Mouse (Mus musculus): ENCODE results near the gene Oxnad1. TPM values are rescaled to one million over a fixed set of nuclear protein-coding genes. Genes with fewer than 3 reads are reported as not detected.

The Oxnad1 gene
- 10 to 100 TPM; 17.8 to 19.9 TPM for total RNA-seq (2021)

- DNase-seq, result no peak
- intact Hi-C loops (cut with DNase I), result no loop called here
Observed at GRCm38 (mm10) chr14:32084761-32085485, at the start of gene Oxnad1. Oxnad1 (plus strand) TSS chr14:32085374.

GRCm38 (mm10) chr14:32036482-32036881 is 48.7 kb upstream of the Oxnad1 start:
- no peak for DNase-seq
- intact Hi-C loops (cut with DNase I), result no loop called here

- intact Hi-C loops (cut with DNase I), result no loop called here
- no peak for DNase-seq
Observed at GRCm38 (mm10) chr14:32037661-32038252, 47.4 kb upstream of the Oxnad1 start.

GRCm38 (mm10) chr14:32042108-32042507 is 43.1 kb upstream of the Oxnad1 start:
- intact Hi-C loops (cut with DNase I), result no loop called here
- no peak for DNase-seq

- intact Hi-C loops (cut with DNase I), result no loop called here
- DNase-seq, result no peak
Observed at GRCm38 (mm10) chr14:32046357-32046756, 38.8 kb upstream of the Oxnad1 start.

- DNase-seq, result no peak
- intact Hi-C loops (cut with DNase I), result no loop called here
Observed at GRCm38 (mm10) chr14:32050171-32050570, 35.0 kb upstream of the Oxnad1 start.

GRCm38 (mm10) chr14:32053895-32054294 is 31.3 kb upstream of the Oxnad1 start:
- no peak for DNase-seq
- intact Hi-C loops (cut with DNase I), result no loop called here

GRCm38 (mm10) chr14:32054788-32055187 is 30.4 kb upstream of the Oxnad1 start:
- intact Hi-C loops (cut with DNase I), result no loop called here
- no peak for DNase-seq

- intact Hi-C loops (cut with DNase I), result no loop called here
- no peak for DNase-seq
Observed at GRCm38 (mm10) chr14:32055781-32056180, 29.4 kb upstream of the Oxnad1 start.

- intact Hi-C loops (cut with DNase I), result no loop called here
- peak; percentile 36 for DNase-seq
Observed at GRCm38 (mm10) chr14:32056675-32057074, 28.5 kb upstream of the Oxnad1 start.

GRCm38 (mm10) chr14:32057664-32058063 is 27.5 kb upstream of the Oxnad1 start:
- no peak for DNase-seq
- intact Hi-C loops (cut with DNase I), result no loop called here

GRCm38 (mm10) chr14:32061398-32061797 is 23.8 kb upstream of the Oxnad1 start:
- intact Hi-C loops (cut with DNase I), result no loop called here
- no peak for DNase-seq

- intact Hi-C loops (cut with DNase I), result loop anchor here (10.0 kb wide), 2 partner anchors 118 to 418 kb away; no protein-coding TSS in a partner anchor
- no peak for DNase-seq
Observed at GRCm38 (mm10) chr14:32072807-32073206, 12.4 kb upstream of the Oxnad1 start.

GRCm38 (mm10) chr14:32073211-32073685 is 11.9 kb upstream of the Oxnad1 start:
- intact Hi-C loops (cut with DNase I), result loop anchor here (10.0 kb wide), 2 partner anchors 118 to 418 kb away; no protein-coding TSS in a partner anchor
- peak; percentile 27 for DNase-seq

GRCm38 (mm10) chr14:32073901-32074300 is 11.3 kb upstream of the Oxnad1 start:
- intact Hi-C loops (cut with DNase I), result loop anchor here (10.0 kb wide), 2 partner anchors 119 to 419 kb away; no protein-coding TSS in a partner anchor
- DNase-seq, result no peak

- peak; percentile 69 for DNase-seq
- intact Hi-C loops (cut with DNase I), result loop anchor here (2.0 to 10.0 kb wide), 3 partner anchors 122 to 422 kb away; no protein-coding TSS in a partner anchor
Observed at GRCm38 (mm10) chr14:32076896-32077575, 8.1 kb upstream of the Oxnad1 start.

- DNase-seq, result no peak
- intact Hi-C loops (cut with DNase I), result no loop called here
Observed at GRCm38 (mm10) chr14:32081026-32081425, 4.1 kb upstream of the Oxnad1 start.

- DNase-seq, result no peak
- intact Hi-C loops (cut with DNase I), result no loop called here
Observed at GRCm38 (mm10) chr14:32082891-32083290, 2.3 kb upstream of the Oxnad1 start.

- DNase-seq, result no peak
- intact Hi-C loops (cut with DNase I), result no loop called here
Observed at GRCm38 (mm10) chr14:32083466-32083865, 1.7 kb upstream of the Oxnad1 start.

GRCm38 (mm10) chr14:32085486-32086201 is 470 bp downstream of the Oxnad1 start, which contains the start of gene Dph3:
Dph3 (minus strand) TSS chr14:32085729.
- peak; percentile 99 for DNase-seq
- intact Hi-C loops (cut with DNase I), result no loop called here

GRCm38 (mm10) chr14:32086226-32086625 is 1.1 kb downstream of the Oxnad1 start:
- DNase-seq, result no peak
- intact Hi-C loops (cut with DNase I), result no loop called here

Data from left cerebral cortex, postnatal 4 days (tissue).